Mouse (Mus musculus): Measurements from ENCODE around the gene Pla2g2d. TPM values are rescaled to one million over a fixed set of nuclear protein-coding genes. Genes with fewer than 3 reads are reported as not detected.
A peak's percentile ranks its signal among the peaks of the same experiment; 100 is the strongest.

The Pla2g2d gene
- polyA plus RNA-seq, 1 experiment from 2014 or later: 0.21 TPM

GRCm38 (mm10) chr4:138806160-138806559 is 30.6 kb downstream of the Pla2g2d start:
- 65% methylated on average over 8 of the region's 8 CpGs for WGBS
- Histone ChIP-seq H3K4me2 (replicated peaks; ENCODE audit: low read depth) (no peak overlapping the region), H3K27ac (replicated peaks) (no peak overlapping the region), H3K36me3 (ENCODE audit: control insufficient read depth, insufficient read depth, low read length) (no peaks in the 10 kb centered on the region), H3K27me3 (ENCODE audit: control insufficient read depth, insufficient read depth, low read length) (no peaks in the 10 kb centered on the region), H3K4me1 (replicated peaks; ENCODE audit: control insufficient read depth, insufficient read depth) (no peaks in the 10 kb centered on the region), H3K9ac (ENCODE audit: low read length) (no peak overlapping the region), H3K4me3 (ENCODE audit: low read depth, low read length) (no peak overlapping the region), H3K9me3 (ENCODE audit: control insufficient read depth, low read length) (no peaks in the 10 kb centered on the region)
- no peak for TF ChIP-seq EP300 (optimal IDR thresholded peaks at IDR 0.05)
- TF ChIP-seq CTCF (IDR thresholded peaks at IDR 0.05; ENCODE audit: low read depth): no peak
- DNase-seq (ENCODE audit: low spot score) (no peak), ATAC-seq (ENCODE audit: low FRiP score, low TSS enrichment) (no peak)

GRCm38 (mm10) chr4:138806920-138807541 is 31.5 kb downstream of the Pla2g2d start:
- no peak overlapping the region for H3K4me2 ChIP-seq (replicated peaks; ENCODE audit: low read depth)
- WGBS: 53% methylated on average over 7 of the region's 7 CpGs
- no peaks in the 10 kb centered on the region for H3K9me3 ChIP-seq (ENCODE audit: control insufficient read depth, low read length)
- H3K36me3 ChIP-seq (ENCODE audit: control insufficient read depth, insufficient read depth, low read length): no peaks in the 10 kb centered on the region
- TF ChIP-seq EP300 (optimal IDR thresholded peaks at IDR 0.05) (no peak), CTCF (IDR thresholded peaks at IDR 0.05; ENCODE audit: low read depth) (peak; percentile 39)
- H3K4me3 ChIP-seq (ENCODE audit: low read depth, low read length): no peak overlapping the region
- H3K27me3 ChIP-seq (ENCODE audit: control insufficient read depth, insufficient read depth, low read length): no peaks in the 10 kb centered on the region
- H3K9ac ChIP-seq (ENCODE audit: low read length): no peak overlapping the region
- H3K4me1 ChIP-seq (replicated peaks; ENCODE audit: control insufficient read depth, insufficient read depth): no peaks in the 10 kb centered on the region
- ATAC-seq (ENCODE audit: low FRiP score, low TSS enrichment): peak; percentile 10; the same call in 1 of the 2 replicates
- H3K27ac ChIP-seq (replicated peaks): no peak overlapping the region
- no peak for DNase-seq (ENCODE audit: low spot score)

- no peak overlapping the region for H3K9ac ChIP-seq (ENCODE audit: low read length)
- no peak overlapping the region for H3K27ac ChIP-seq (replicated peaks)
- 76% methylated on average over 9 of the region's 9 CpGs for WGBS
- TF ChIP-seq CTCF (IDR thresholded peaks at IDR 0.05; ENCODE audit: low read depth) (no peak), EP300 (optimal IDR thresholded peaks at IDR 0.05) (no peak)
- H3K9me3 ChIP-seq (ENCODE audit: control insufficient read depth, low read length): no peaks in the 10 kb centered on the region
- no peaks in the 10 kb centered on the region for H3K4me1 ChIP-seq (replicated peaks; ENCODE audit: control insufficient read depth, insufficient read depth)
- no peaks in the 10 kb centered on the region for H3K36me3 ChIP-seq (ENCODE audit: control insufficient read depth, insufficient read depth, low read length)
- no peak overlapping the region for H3K4me3 ChIP-seq (ENCODE audit: low read depth, low read length)
- H3K4me2 ChIP-seq (replicated peaks; ENCODE audit: low read depth): no peak overlapping the region
- ATAC-seq (ENCODE audit: low FRiP score, low TSS enrichment): no peak
- no peak for DNase-seq (ENCODE audit: low spot score)
- H3K27me3 ChIP-seq (ENCODE audit: control insufficient read depth, insufficient read depth, low read length): no peaks in the 10 kb centered on the region
Observed at GRCm38 (mm10) chr4:138816166-138816565, 40.6 kb downstream of the Pla2g2d start.

GRCm38 (mm10) chr4:138817736-138818135 is 42.2 kb downstream of the Pla2g2d start:
- no peak overlapping the region for H3K27ac ChIP-seq (replicated peaks)
- H3K4me3 ChIP-seq (ENCODE audit: low read depth, low read length): no peak overlapping the region
- no peaks in the 10 kb centered on the region for H3K36me3 ChIP-seq (ENCODE audit: control insufficient read depth, insufficient read depth, low read length)
- H3K9me3 ChIP-seq (ENCODE audit: control insufficient read depth, low read length): no peaks in the 10 kb centered on the region
- 72% methylated on average over 6 of the region's 6 CpGs for WGBS
- H3K4me2 ChIP-seq (replicated peaks; ENCODE audit: low read depth): no peak overlapping the region
- H3K9ac ChIP-seq (ENCODE audit: low read length): no peak overlapping the region
- ATAC-seq (ENCODE audit: low FRiP score, low TSS enrichment): 0 out of 2 replicates have a peak, but pooled peaks have one; percentile 24
- no peaks in the 10 kb centered on the region for H3K27me3 ChIP-seq (ENCODE audit: control insufficient read depth, insufficient read depth, low read length)
- no peaks in the 10 kb centered on the region for H3K4me1 ChIP-seq (replicated peaks; ENCODE audit: control insufficient read depth, insufficient read depth)
- TF ChIP-seq EP300 (optimal IDR thresholded peaks at IDR 0.05): no peak
- TF ChIP-seq CTCF (IDR thresholded peaks at IDR 0.05; ENCODE audit: low read depth): no peak
- no peak for DNase-seq (ENCODE audit: low spot score)

- Histone ChIP-seq H3K4me3 (ENCODE audit: low read depth, low read length) (no peak overlapping the region), H3K4me2 (replicated peaks; ENCODE audit: low read depth) (no peak overlapping the region), H3K27me3 (ENCODE audit: control insufficient read depth, insufficient read depth, low read length) (no peaks in the 10 kb centered on the region), H3K36me3 (ENCODE audit: control insufficient read depth, insufficient read depth, low read length) (no peaks in the 10 kb centered on the region), H3K27ac (replicated peaks) (no peak overlapping the region), H3K4me1 (replicated peaks; ENCODE audit: control insufficient read depth, insufficient read depth) (no peaks in the 10 kb centered on the region), H3K9me3 (ENCODE audit: control insufficient read depth, low read length) (no peaks in the 10 kb centered on the region), H3K9ac (ENCODE audit: low read length) (no peak overlapping the region)
- no peak for DNase-seq (ENCODE audit: low spot score)
- 38% methylated on average over 8 of the region's 8 CpGs for WGBS
- ATAC-seq (ENCODE audit: low FRiP score, low TSS enrichment): no peak; the same call in 1 of the 2 replicates
- TF ChIP-seq EP300 (optimal IDR thresholded peaks at IDR 0.05) (no peak), CTCF (IDR thresholded peaks at IDR 0.05; ENCODE audit: low read depth) (no peak)
Observed at GRCm38 (mm10) chr4:138819101-138819500, 43.6 kb downstream of the Pla2g2d start.

- no peak overlapping the region for H3K4me2 ChIP-seq (replicated peaks; ENCODE audit: low read depth)
- WGBS: 82% methylated on average over 2 of the region's 2 CpGs
- H3K27ac ChIP-seq (replicated peaks): no peak overlapping the region
- H3K36me3 ChIP-seq (ENCODE audit: control insufficient read depth, insufficient read depth, low read length): no peaks in the 10 kb centered on the region
- H3K9ac ChIP-seq (ENCODE audit: low read length): no peak overlapping the region
- ATAC-seq (ENCODE audit: low FRiP score, low TSS enrichment) (no peak), DNase-seq (ENCODE audit: low spot score) (no peak)
- H3K27me3 ChIP-seq (ENCODE audit: control insufficient read depth, insufficient read depth, low read length): no peaks in the 10 kb centered on the region
- H3K9me3 ChIP-seq (ENCODE audit: control insufficient read depth, low read length): no peaks in the 10 kb centered on the region
- TF ChIP-seq CTCF (IDR thresholded peaks at IDR 0.05; ENCODE audit: low read depth) (no peak), EP300 (optimal IDR thresholded peaks at IDR 0.05) (no peak)
- H3K4me1 ChIP-seq (replicated peaks; ENCODE audit: control insufficient read depth, insufficient read depth): peaks cover under 1% of the 10 kb centered on the region; the same call in 1 of the 2 replicates
- H3K4me3 ChIP-seq (ENCODE audit: low read depth, low read length): no peak overlapping the region
Observed at GRCm38 (mm10) chr4:138821036-138821435, 45.5 kb downstream of the Pla2g2d start.
